Mouse (Mus musculus) cortical plate, adult 2 months (tissue): ENCODE data around the gene Lpar5.

Source experiments
- CTCF ChIP-seq: fragments of 200-500 bp; IDR thresholded peaks from 2 replicates; pipeline ENCODE4 v1.5.1; 2011; ENCODE audit warnings: mild to moderate bottlenecking, control low read depth, low read length; ENCODE audit not compliant: insufficient read depth; ENCODE audit errors: extremely low read depth
- POLR2A ChIP-seq: fragments of 200-500 bp; IDR thresholded peaks from 2 replicates; pipeline ENCODE4 v1.6.1; 2011; ENCODE audit warnings: mild to moderate bottlenecking, low read length, control low read depth; ENCODE audit not compliant: insufficient read depth; ENCODE audit errors: extremely low read depth

GRCm38 (mm10) chr6:125042081-125042480, 25.6 kb upstream of the Lpar5 start:
- no peak for TF ChIP-seq CTCF
- TF ChIP-seq POLR2A: no peak
